Mouse (Mus musculus) lung, embryonic 15.5 days (tissue): ENCODE measurements around the gene Zfp541. TPM values are rescaled to one million over a fixed set of nuclear protein-coding genes. Genes with fewer than 3 reads are reported as not detected.

Source experiments
- ATAC-seq: fragments of 200-750 bp; cut with Nextera tagmentation; 2 replicates; pipeline ENCODE4 v1.8.0; 2017; ENCODE audit warnings: moderate number of reproducible peaks, borderline replicate concordance; ENCODE audit not compliant: low FRiP score, low TSS enrichment; ENCODE audit errors: extremely low read depth
- H3K27ac ChIP-seq: fragments of 300-500 bp; sonication (generic); 2 replicates; pipeline ENCODE4 v1.5.1; 2015; ENCODE audit warnings: moderate library complexity, mild to moderate bottlenecking, inconsistent platforms
- H3K27me3 ChIP-seq: fragments of 300-500 bp; sonication (generic); 2 replicates; pipeline ENCODE4 v1.6.1; 2015; ENCODE audit warnings: inconsistent platforms
- H3K36me3 ChIP-seq: fragments of 300-500 bp; sonication (generic); 2 replicates; pipeline ENCODE4 v1.6.1; 2015; ENCODE audit warnings: inconsistent platforms
- H3K4me1 ChIP-seq: fragments of 300-500 bp; sonication (generic); 2 replicates; pipeline ENCODE4 v1.6.1; 2015; ENCODE audit warnings: inconsistent platforms
- H3K4me2 ChIP-seq: fragments of 300-500 bp; sonication (generic); 2 replicates; pipeline ENCODE4 v1.6.1; 2015; ENCODE audit warnings: inconsistent platforms, mild to moderate bottlenecking, moderate library complexity
- H3K4me3 ChIP-seq: fragments of 300-500 bp; sonication (generic); 2 replicates; pipeline ENCODE4 v1.5.1; 2015; ENCODE audit warnings: mild to moderate bottlenecking, inconsistent platforms
- H3K9ac ChIP-seq: fragments of 300-500 bp; sonication (generic); 2 replicates; pipeline ENCODE4 v1.6.1; 2015; ENCODE audit warnings: inconsistent platforms
- H3K9me3 ChIP-seq: fragments of 300-500 bp; sonication (generic); 2 replicates; pipeline ENCODE4 v1.6.1; 2016; ENCODE audit warnings: inconsistent platforms
- WGBS: fragments of 180-500 bp; shearing (Covaris S2); methylation state at CpG from one replicate; pipeline ENCODE4 v1.1.7; 2015; 5-methylcytosine and 5-hydroxymethylcytosine counted together
- polyA plus RNA-seq: library from polyadenylated mRNA; unstranded; fragments of >200 nt; fragmentation: Nextera tagmentation; extraction: Ambion mirVana; gene quantifications from 2 replicates; pipeline ENCODE4 v1.2.1, GENCODE M21; 2015

Gene Zfp541
- polyA plus RNA-seq, 1 experiment from 2014 or later, result not detected

DNA sequence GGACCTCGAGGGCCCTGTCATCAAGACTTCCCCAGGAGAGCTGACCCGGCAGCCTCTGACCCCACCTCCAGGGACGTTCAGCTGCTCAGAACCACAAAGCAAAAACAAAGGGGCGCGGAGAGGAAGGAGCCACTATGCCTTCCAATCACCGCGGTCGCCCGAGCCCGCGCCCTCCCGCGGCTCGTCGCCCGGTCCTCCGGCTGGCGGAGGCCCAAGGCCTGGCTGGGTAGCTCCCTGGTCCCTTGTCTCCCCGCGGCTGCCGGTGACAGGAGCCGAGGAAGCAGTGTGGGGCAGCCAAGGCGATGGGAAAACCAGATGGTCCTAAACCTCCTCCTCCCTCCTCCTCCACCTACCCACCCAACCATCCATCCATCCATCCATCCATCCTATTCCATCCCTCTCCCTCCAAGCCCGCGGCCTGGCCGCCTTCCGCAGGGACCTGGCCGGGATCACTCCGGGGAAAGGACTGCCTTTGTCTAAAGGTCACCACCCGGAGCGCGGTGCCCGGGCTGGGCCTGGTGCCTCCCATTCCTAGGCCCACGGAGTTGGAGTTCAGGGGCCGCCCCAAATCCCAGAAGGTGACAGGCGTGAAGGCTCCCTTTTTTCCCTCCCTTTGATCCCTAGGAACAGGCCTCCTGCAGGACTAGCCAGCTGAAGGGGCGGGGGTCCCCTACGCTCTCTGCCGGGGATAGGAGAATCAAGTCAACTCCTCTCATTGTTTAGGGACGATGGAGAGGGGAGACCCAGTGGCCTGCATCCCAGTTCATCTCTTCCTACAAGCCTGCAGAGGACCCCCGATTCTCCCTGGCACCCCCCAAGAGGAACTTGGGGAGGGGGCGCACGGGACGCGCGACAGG is 14.9 kb upstream of the Zfp541 start:
- peak; percentile 5; the same call in 1 of the 2 replicates for ATAC-seq
- peak overlapping the region; percentile 83 for H3K4me3 ChIP-seq
- peak overlapping the region; percentile 95 for H3K9ac ChIP-seq
- WGBS, result under 1% methylated on average over 42 of the region's 46 CpGs
- H3K36me3 ChIP-seq, result peaks cover 4% of the 10 kb centered on the region; the same call in 1 of the 2 replicates
- H3K9me3 ChIP-seq, result no peaks in the 10 kb centered on the region
- peaks cover 51% of the 10 kb centered on the region for H3K4me1 ChIP-seq
- no peaks in the 10 kb centered on the region for H3K27me3 ChIP-seq
- H3K4me2 ChIP-seq, result peak overlapping the region; percentile 73
- H3K27ac ChIP-seq, result peak overlapping the region; percentile 96

- H3K4me1 ChIP-seq, result peaks cover 57% of the 10 kb centered on the region
- no peaks in the 10 kb centered on the region for H3K9me3 ChIP-seq
- H3K27ac ChIP-seq, result peak within 1 kb of the TSS; percentile 96
- no peaks in the 10 kb centered on the region for H3K27me3 ChIP-seq
- peak within 1 kb of the TSS; percentile 73 for H3K4me2 ChIP-seq
- peaks cover 4% of the 10 kb centered on the region; the same call in 1 of the 2 replicates for H3K36me3 ChIP-seq
- under 1% methylated on average over 45 of the region's 69 CpGs for WGBS
- peak; percentile 64; the same call in 1 of the 2 replicates for ATAC-seq
- peak within 1 kb of the TSS; percentile 95 for H3K9ac ChIP-seq
- peak within 1 kb of the TSS; percentile 83 for H3K4me3 ChIP-seq
Measured at GRCm38 (mm10) chr7:16047338-16048146, 14.1 kb upstream of the Zfp541 start, which contains the start of gene Bicra. Bicra (minus strand) TSS chr7:16047921.

GRCm38 (mm10) chr7:16048164-16048564 is 13.4 kb upstream of the Zfp541 start:
- WGBS, result 0% methylated on average over 19 of the region's 20 CpGs
- Histone ChIP-seq H3K4me2 (peak overlapping the region; percentile 73), H3K4me1 (peaks cover 58% of the 10 kb centered on the region)

DNA sequence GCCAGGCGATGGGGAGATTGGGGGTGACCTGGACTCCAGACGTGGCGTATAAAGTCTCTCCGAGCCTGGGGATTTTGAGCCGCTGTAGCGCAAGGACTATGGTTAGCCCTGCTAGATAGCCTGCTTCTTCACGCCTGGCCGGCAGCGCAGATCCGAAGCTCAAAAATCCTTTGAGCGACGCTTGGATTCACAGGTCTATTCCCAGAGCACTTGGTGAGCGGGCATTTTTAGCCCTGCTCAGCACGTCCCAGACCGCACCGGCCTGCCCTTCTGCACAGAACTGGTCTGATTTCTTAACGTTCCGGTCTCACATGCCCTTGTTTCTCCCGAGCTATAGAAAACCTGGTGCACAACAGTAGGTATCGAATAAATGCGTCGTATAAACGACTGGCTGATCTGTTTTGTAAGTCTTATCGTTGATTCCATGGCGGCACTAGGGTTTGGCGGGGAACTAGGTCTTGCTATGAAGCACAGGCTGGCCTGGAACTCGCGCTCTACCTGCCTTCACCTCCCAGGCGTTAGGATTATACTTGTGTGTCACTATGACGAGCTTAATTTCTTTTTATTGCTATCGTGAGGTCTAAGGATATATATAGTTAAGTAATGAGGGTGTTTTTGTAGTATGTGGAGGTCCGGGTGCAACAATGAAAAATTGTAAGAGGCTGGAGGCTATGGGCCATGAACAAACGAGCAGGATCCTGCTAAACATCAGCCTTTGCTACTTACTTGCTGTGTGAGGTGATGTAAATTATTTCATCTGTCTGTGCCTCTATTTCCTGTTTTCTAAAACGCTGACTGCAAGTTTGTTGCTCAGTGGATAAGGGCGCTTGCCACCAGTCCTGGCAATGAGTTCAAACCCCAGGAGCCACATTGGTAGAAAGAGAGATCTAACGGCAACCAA is 12.7 kb upstream of the Zfp541 start:
- Histone ChIP-seq H3K4me1 (peaks cover 57% of the 10 kb centered on the region), H3K9ac (peak overlapping the region; percentile 75), H3K4me2 (peak overlapping the region; percentile 73), H3K27ac (peak overlapping the region; percentile 81), H3K4me3 (peak overlapping the region; percentile 83), H3K9me3 (no peaks in the 10 kb centered on the region), H3K36me3 (no peaks in the 10 kb centered on the region), H3K27me3 (no peaks in the 10 kb centered on the region)
- ATAC-seq, result 0 out of 2 replicates have a peak, but pooled peaks have one; percentile 1
- WGBS, result 5% methylated on average over 36 of the region's 36 CpGs

More at GRCm38 (mm10) chr7:16048164-16048564, 13.4 kb upstream of the Zfp541 start:
- no peaks in the 10 kb centered on the region for H3K27me3 ChIP-seq
- H3K9ac ChIP-seq, result peak overlapping the region; percentile 95
- H3K9me3 ChIP-seq, result no peaks in the 10 kb centered on the region
- peak overlapping the region; percentile 83 for H3K4me3 ChIP-seq
- H3K27ac ChIP-seq, result peak overlapping the region; percentile 96
- peak; percentile 80 for ATAC-seq
- peaks cover 3% of the 10 kb centered on the region; the same call in 1 of the 2 replicates for H3K36me3 ChIP-seq

- Histone ChIP-seq H3K4me1 (peaks cover 51% of the 10 kb centered on the region), H3K9ac (peak overlapping the region; percentile 75; the same call in 1 of the 2 replicates), H3K36me3 (no peaks in the 10 kb centered on the region), H3K9me3 (no peaks in the 10 kb centered on the region), H3K4me3 (peak overlapping the region; percentile 83), H3K27me3 (no peaks in the 10 kb centered on the region), H3K27ac (no peak overlapping the region), H3K4me2 (peak overlapping the region; percentile 73)
- no peak for ATAC-seq
- WGBS, result 75% methylated on average over 7 of the region's 7 CpGs
Measured at GRCm38 (mm10) chr7:16049576-16049915, 12.1 kb upstream of the Zfp541 start.

DNA sequence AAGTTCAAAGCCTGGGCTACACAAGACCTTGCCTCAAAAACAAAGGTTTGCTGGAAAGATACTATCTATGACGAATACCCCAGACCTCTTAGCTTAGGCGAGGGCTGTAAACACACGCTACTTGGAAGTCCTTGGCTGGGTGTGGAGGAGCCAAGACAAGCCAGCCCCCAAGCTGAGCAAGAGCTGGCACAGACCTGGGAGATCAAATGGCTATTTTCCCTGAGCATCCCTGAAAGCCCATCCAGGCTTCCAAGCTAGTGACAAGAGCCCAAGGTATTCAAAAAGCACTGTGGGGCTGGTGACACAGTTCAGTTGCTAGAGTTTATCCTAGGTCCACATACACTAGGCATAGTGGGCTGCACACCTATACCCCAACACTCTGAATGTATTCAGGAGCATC is 11.0 kb upstream of the Zfp541 start:
- Histone ChIP-seq H3K9me3 (no peaks in the 10 kb centered on the region), H3K4me1 (peaks cover 40% of the 10 kb centered on the region), H3K4me2 (no peak overlapping the region)

GRCm38 (mm10) chr7:16051883-16052595 is 9.6 kb upstream of the Zfp541 start:
- ATAC-seq, result no peak
- 3% methylated on average over 19 of the region's 19 CpGs for WGBS
- Histone ChIP-seq H3K36me3 (no peaks in the 10 kb centered on the region), H3K27me3 (no peaks in the 10 kb centered on the region), H3K9ac (peak overlapping the region; percentile 68), H3K4me1 (peaks cover 32% of the 10 kb centered on the region), H3K9me3 (no peaks in the 10 kb centered on the region), H3K4me2 (peak overlapping the region; percentile 89), H3K4me3 (peak overlapping the region; percentile 66), H3K27ac (peak overlapping the region; percentile 96)

More for the DNA sequence above, 11.0 kb upstream of the Zfp541 start:
- H3K9ac ChIP-seq, result no peak overlapping the region
- ATAC-seq, result no peak
- no peaks in the 10 kb centered on the region for H3K27me3 ChIP-seq
- WGBS, result 85% methylated on average over 3 of the region's 3 CpGs
- H3K4me3 ChIP-seq, result no peak overlapping the region
- H3K27ac ChIP-seq, result no peak overlapping the region
- H3K36me3 ChIP-seq, result no peaks in the 10 kb centered on the region

GRCm38 (mm10) chr7:16052684-16053083 is 8.9 kb upstream of the Zfp541 start:
- Histone ChIP-seq H3K36me3 (no peaks in the 10 kb centered on the region), H3K4me2 (peak overlapping the region; percentile 89), H3K9ac (peak overlapping the region; percentile 68), H3K9me3 (no peaks in the 10 kb centered on the region), H3K4me1 (peaks cover 32% of the 10 kb centered on the region), H3K27me3 (no peaks in the 10 kb centered on the region), H3K4me3 (peak overlapping the region; percentile 66), H3K27ac (peak overlapping the region; percentile 96)
- under 1% methylated on average over 24 of the region's 24 CpGs for WGBS
- ATAC-seq, result peak; percentile 82

DNA sequence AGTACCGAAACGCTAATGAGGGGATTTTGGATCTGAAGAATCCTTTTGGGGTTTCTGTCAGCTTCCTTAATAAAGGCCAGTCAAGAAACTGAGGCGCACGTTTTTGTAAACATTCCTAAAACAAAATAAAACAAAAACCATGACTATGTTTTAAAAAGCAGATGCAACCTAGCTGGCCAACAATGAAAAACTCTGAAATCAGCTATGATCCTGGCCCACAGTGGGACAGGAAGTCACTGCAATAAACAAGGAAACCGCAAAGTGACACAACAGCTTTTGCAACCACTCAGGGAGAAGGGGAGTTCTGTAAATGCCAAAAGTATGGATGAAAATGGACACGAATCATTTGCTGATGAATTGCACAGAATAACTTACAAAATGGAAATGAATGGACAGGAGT is 8.5 kb upstream of the Zfp541 start:
- 6% methylated on average over 6 of the region's 6 CpGs for WGBS
- Histone ChIP-seq H3K9me3 (no peaks in the 10 kb centered on the region), H3K36me3 (no peaks in the 10 kb centered on the region), H3K27ac (peak overlapping the region; percentile 96), H3K4me2 (peak overlapping the region; percentile 89), H3K4me1 (peaks cover 32% of the 10 kb centered on the region), H3K4me3 (peak overlapping the region; percentile 66), H3K27me3 (no peaks in the 10 kb centered on the region), H3K9ac (peak overlapping the region; percentile 7; the same call in 1 of the 2 replicates)
- ATAC-seq, result no peak

DNA sequence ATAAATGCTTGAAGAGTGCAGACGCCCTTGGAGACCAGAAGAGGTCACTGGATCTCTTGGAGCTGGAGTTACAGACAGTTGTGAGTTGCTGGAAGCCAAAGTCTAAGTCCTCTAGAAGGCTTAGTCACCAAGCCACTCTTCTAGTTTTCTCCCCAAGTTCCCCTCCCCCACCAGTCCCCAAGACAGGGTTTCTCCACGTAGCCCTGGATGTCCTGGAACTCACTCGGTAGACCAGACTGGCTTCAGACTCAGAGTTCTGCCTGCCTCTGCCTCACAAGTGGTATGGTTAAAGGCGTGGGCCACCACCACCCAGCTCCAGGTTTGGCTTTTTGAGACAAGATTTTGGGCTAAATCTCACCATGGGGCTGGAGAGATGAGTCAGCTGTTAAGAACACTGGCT is 6.6 kb upstream of the Zfp541 start:
- 67% methylated on average over 4 of the region's 4 CpGs for WGBS
- no peaks in the 10 kb centered on the region for H3K9me3 ChIP-seq
- H3K9ac ChIP-seq, result no peak overlapping the region
- H3K27ac ChIP-seq, result no peak overlapping the region
- H3K4me1 ChIP-seq, result peaks cover 21% of the 10 kb centered on the region
- ATAC-seq, result no peak
- no peaks in the 10 kb centered on the region for H3K36me3 ChIP-seq
- no peak overlapping the region for H3K4me3 ChIP-seq
- no peak overlapping the region for H3K4me2 ChIP-seq
- H3K27me3 ChIP-seq, result no peaks in the 10 kb centered on the region
